Mouse (Mus musculus) Patski (cell line): ENCODE measurements around the gene Tpmt. TPM values are rescaled to one million over a fixed set of nuclear protein-coding genes. Genes with fewer than 3 reads are reported as not detected.

Experiments
- ATAC-seq: fragments of 100-300 bp; one replicate; pipeline ENCODE4 v1.8.0; 2021
- CTCF ChIA-PET: fragments of 350-600 bp; sonication (Branson Sonifier 250); formaldehyde crosslinking; loops from one replicate; lab custom pipeline; 2022; ENCODE audit warnings: inconsistent platforms; lab: Charles Lee
- POLR2A ChIA-PET: fragments of 350-600 bp; sonication (Branson Sonifier 250); formaldehyde crosslinking; loops from one replicate; lab custom pipeline; 2022; ENCODE audit warnings: antibody characterized with exemption, inconsistent platforms; lab: Charles Lee
- DNase-seq: peaks from one replicate; pipeline ENCODE4 v3.0.0-alpha.2; 2011; ENCODE audit warnings: low read depth, low spot score
- H3K27me3 ChIP-seq: fragments of 371-371 bp; one replicate; pipeline ENCODE4 v1.5.1; 2021
- CTCF ChIP-seq: fragments of 100-300 bp; IDR thresholded peaks from one replicate; pipeline ENCODE4 v1.5.1; 2021
- in situ Hi-C: fragments of 300-500 bp; cut with MboI; formaldehyde crosslinking; loops from 3 replicates; pipeline ENCODE4 v1.11.1; 2018; ENCODE audit warnings: low pct_unique_long_range_greater_than_20kb, mixed read lengths
- polyA plus RNA-seq: library from polyadenylated mRNA; unstranded; gene quantifications from one replicate; pipeline ENCODE4 v1.2.3, GENCODE M21; 2021

Gene Tpmt
- polyA plus RNA-seq, 1 experiment from 2014 or later = 18.1 TPM

DNA sequence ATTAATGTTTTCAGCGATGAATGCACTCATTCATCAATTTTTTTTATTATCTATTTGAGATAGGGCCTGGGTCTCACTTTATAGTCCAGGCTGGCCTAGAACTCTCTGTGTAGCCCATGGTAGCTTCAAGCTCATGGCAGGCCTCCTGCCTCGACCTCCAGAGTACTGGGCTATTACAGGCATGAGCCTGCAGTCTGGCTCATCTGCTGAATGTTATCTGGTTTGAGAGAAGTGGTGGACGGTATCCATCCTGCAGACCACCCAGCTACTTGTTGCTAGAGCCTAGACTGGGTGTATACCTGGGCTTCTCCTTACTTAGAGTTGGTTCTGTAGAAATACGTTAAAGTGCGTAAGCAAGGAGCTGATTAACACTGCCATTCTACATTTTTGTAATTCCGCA lies 22.5 kb upstream of the Tpmt start:
- ATAC-seq = no peak
- H3K27me3 ChIP-seq = no peaks in the 10 kb centered on the region
- ChIA-PET POLR2A (no interaction called here), CTCF (no interaction called here)
- DNase-seq = no peak
- in situ Hi-C loops = no loop called here
- no peak for TF ChIP-seq CTCF

GRCm38 (mm10) chr13:47066516-47066915 lies 22.0 kb upstream of the Tpmt start:
- H3K27me3 ChIP-seq = no peaks in the 10 kb centered on the region
- DNase-seq (no peak), ATAC-seq (no peak)
- in situ Hi-C loops = no loop called here
- ChIA-PET POLR2A (interaction anchor here (0.6 kb wide), 1 partner anchor 70 kb away, joined by 3 read pairs; no protein-coding TSS in a partner anchor), CTCF (no interaction called here)
- no peak for TF ChIP-seq CTCF

DNA sequence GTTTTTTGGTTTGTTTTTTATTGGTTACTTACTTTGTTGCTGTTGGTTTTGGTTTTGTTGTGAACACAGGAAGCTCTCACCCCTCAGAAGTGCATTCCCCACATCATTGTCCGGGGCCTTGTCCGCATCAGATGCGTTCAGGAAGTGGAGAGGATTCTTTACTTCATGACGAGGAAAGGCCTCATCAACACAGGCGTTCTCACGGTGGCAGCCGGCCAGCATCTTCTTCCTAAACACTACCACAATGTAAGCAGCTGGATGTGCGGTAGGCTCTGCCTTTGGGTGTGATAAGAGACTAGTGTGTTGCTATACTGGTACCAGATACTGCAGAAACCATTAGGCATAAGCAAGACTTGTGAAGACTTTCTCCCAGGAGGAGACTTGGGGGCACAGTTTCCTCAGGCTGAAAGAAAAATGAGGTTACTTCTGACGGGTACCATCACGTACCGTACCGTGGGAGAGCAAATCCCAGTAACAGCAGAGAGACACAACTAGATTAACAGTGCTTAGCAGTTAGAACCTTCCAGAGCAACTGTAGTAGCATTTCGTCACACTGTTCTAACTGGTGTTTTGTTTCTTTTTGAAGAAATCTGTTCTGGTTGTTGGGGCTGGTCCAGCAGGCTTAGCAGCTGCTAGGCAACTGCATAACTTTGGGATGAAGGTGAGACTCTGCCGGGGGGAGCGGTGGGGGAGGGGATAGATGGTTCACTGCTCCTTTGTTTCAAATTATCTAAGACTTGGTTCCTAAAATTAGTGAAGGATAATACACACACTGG lies 19.6 kb upstream of the Tpmt start:
- ATAC-seq (no peak), DNase-seq (no peak)
- CTCF ChIA-PET = interaction anchor here (1.0 to 1.7 kb wide), 3 partner anchors 16 to 27 kb away, joined by 3 to 4 read pairs (median 3); partner anchors contain the start of gene Kdm1b
- POLR2A ChIA-PET = interaction anchor here (0.7 kb wide), 1 partner anchor 62 kb away, joined by 3 read pairs; no protein-coding TSS in a partner anchor
- no peaks in the 10 kb centered on the region for H3K27me3 ChIP-seq
- in situ Hi-C loops = no loop called here
- no peak for TF ChIP-seq CTCF

DNA sequence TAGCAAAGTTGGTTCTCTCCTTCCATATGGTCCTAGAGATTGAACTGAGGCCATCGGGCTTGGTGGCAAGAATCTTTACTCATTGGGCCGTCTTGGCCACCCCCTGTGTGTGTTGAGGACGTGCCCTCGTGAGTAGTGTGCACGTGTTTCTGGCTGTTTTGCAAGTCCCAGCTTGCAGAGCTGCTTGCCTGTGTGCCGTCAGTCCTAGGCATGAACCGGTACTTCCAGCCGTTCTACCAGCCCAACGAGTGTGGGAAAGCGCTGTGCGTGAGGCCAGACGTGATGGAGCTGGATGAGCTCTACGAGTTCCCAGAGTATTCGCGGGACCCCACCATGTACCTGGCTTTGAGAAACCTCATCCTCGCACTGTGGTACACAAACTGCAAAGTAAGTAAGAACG lies 18.2 kb upstream of the Tpmt start:
- ChIA-PET CTCF (no interaction called here), POLR2A (no interaction called here)
- no peaks in the 10 kb centered on the region for H3K27me3 ChIP-seq
- no peak for ATAC-seq
- in situ Hi-C loops = no loop called here
- no peak for DNase-seq
- no peak for TF ChIP-seq CTCF

GRCm38 (mm10) chr13:47056781-47057180 lies 12.2 kb upstream of the Tpmt start:
- H3K27me3 ChIP-seq = no peaks in the 10 kb centered on the region
- ATAC-seq = no peak
- in situ Hi-C loops = no loop called here
- ChIA-PET CTCF (no interaction called here), POLR2A (no interaction called here)
- DNase-seq = no peak
- TF ChIP-seq CTCF = no peak

DNA sequence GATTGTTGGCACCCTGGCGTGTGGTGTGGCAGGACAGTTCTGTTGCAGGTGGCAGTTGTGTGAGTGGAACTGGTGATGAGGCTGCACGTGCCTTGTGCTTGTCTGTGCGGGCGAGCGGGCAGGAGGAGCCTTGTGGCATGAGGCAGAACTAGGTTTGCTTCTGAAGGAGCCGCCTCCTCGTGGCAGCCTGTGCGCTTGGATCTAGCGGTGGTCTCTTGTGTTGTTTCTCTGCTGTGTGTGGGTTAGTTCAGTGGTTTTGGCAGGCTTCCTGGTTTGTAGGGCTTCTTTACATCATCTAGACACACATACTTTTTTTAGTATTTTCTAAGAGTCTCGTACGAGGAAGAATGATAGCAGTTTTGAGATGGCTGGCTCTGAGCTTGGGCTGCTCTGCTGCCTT lies 11.6 kb upstream of the Tpmt start:
- in situ Hi-C loops = no loop called here
- CTCF ChIA-PET = no interaction called here
- H3K27me3 ChIP-seq = no peaks in the 10 kb centered on the region
- DNase-seq = no peak
- POLR2A ChIA-PET = no interaction called here
- no peak for TF ChIP-seq CTCF
- no peak for ATAC-seq

DNA sequence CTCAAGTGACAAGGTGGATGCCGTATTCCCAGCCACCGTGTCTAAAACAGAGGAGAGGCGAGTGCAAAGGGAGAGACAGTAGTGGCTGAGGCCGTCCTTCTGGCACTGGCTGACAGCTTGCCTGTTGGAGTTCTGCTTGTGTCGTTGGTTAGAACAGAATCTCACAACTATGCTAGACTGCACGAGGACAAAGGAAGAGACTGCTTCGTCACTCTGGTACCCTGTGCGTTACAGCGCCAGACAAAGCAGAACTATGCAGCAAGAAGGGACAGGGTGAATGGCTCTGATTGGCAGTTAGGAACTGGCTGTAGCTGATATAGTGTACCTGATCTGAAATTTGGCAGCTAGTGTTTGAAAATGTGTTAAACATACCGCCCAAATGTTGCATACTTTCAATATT lies 9.4 kb upstream of the Tpmt start:
- in situ Hi-C loops = no loop called here
- POLR2A ChIA-PET = no interaction called here
- TF ChIP-seq CTCF = no peak
- CTCF ChIA-PET = no interaction called here
- no peak for ATAC-seq
- H3K27me3 ChIP-seq = no peaks in the 10 kb centered on the region
- DNase-seq = no peak

DNA sequence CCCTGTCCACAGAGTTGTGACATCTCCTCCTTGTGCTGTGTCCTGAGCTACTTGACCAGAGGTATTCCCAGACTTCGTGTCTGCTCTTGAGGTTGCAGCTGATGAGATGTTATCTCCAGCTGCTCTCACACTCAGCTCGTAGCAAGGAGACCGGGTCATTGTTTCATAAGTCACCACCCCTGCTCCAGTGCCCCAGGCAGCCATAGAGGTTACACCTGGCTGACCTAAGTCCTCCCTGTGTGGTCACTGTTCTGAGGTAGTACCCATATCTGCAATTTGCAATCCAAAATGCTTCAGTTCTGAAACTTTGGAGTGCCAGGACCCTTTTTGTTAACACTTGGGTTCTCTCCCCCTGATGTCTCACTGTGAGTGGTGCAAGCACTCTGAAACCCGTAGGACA lies 5.5 kb upstream of the Tpmt start:
- TF ChIP-seq CTCF = no peak
- POLR2A ChIA-PET = no interaction called here
- no peaks in the 10 kb centered on the region for H3K27me3 ChIP-seq
- CTCF ChIA-PET = interaction anchor here (1.2 kb wide), 1 partner anchor 38 kb away, joined by 3 read pairs; no protein-coding TSS in a partner anchor
- DNase-seq = no peak
- in situ Hi-C loops = no loop called here
- no peak for ATAC-seq

DNA sequence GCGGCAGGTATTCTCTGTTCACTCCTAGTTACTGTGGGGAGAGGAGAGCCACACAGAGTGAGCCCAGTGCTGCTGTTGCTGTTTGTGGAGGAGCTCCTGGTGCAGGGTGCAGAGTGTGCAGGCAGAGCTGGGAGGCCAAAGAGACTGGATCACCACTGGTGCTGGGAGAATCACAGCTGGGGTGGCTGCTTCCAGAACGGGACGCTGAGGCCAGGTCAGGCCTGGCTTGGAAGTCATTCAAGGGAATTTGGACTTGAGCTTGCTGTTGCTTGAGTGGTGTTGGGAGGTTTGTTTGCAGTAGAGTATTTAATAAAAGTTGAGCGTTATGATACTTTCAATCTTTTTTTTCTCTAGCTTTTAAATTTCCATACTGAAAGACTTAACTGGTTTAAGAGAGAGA lies 3.5 kb upstream of the Tpmt start:
- in situ Hi-C loops = no loop called here
- no peak for DNase-seq
- H3K27me3 ChIP-seq = no peaks in the 10 kb centered on the region
- TF ChIP-seq CTCF = no peak
- ChIA-PET POLR2A (no interaction called here), CTCF (interaction anchor here (1.2 kb wide), 1 partner anchor 20 kb away, joined by 3 read pairs; no protein-coding TSS in a partner anchor)
- no peak for ATAC-seq

GRCm38 (mm10) chr13:47043833-47044616 lies 512 bp downstream of the Tpmt start:
- DNase-seq (no peak), ATAC-seq (peak; percentile 41)
- no peak for TF ChIP-seq CTCF
- in situ Hi-C loops = no loop called here
- ChIA-PET CTCF (interaction anchor here (1.1 kb wide), 1 partner anchor 21 kb away, joined by 3 read pairs; no protein-coding TSS in a partner anchor), POLR2A (interaction anchor here (0.6 to 0.9 kb wide), 2 partner anchors 101 to 216 kb away, joined by 3 read pairs; no protein-coding TSS in a partner anchor)
- H3K27me3 ChIP-seq = no peaks in the 10 kb centered on the region
